Mouse (Mus musculus): ENCODE results near the gene Omd.

Omd gene

DNA sequence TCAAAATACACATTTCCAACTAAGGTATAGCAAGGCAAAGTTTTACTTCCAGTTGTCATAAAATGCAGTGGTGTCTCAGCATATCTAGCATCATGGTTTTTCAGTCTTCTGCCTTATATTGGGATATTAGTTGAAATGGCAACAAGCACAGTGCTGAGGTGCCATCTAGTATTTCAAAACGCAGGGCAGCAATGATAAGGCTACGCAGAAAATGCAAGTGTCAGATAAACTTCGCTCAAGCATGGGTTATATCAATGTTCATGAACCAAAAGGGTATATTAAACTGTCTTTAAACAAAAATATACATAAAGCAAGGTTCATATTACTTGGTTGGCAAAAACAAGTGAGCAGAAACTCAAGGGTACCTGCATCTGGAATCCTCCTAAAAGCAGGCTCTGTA is 34.8 kb downstream of the Omd start:
- no peak for DNase-seq

DNA sequence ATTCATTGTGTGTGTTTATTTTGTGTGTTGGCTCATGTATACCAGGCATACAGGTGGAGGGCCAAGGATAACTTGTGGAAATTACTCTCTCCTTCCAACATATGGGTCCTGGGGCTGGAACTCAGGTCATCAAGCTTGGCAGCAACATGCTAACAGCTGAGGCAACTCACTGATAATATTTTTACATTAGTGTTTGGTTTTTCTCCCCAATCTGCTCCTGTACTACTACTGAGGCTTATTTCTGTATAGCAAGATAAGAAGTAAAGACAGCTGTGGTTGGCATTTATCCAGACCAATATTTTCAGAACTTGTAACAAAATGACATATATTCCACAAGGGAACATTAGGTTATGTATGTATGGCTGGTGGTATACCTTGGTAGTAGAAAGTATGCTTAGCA is 36.1 kb downstream of the Omd start:
- DNase-seq = no peak

DNA sequence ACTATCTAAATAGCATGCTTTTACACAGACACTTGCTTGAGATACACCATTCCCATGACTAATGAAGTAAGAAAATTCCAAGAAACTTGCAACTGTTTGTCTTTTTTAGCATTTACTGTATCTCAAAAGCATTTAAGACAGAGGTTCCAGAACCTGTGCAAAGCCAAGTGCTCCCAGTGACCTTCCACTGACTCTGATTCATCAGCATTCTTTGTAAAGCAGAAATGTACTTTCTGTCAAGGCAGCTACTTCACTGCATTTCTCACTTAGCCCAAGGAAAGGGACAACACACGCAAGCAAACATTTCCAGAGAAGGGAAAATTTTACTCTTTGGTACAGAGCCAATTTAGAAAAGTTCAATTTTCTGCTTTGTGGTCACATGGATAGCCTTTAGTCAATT is 41.0 kb downstream of the Omd start:
- DNase-seq = no peak

DNA sequence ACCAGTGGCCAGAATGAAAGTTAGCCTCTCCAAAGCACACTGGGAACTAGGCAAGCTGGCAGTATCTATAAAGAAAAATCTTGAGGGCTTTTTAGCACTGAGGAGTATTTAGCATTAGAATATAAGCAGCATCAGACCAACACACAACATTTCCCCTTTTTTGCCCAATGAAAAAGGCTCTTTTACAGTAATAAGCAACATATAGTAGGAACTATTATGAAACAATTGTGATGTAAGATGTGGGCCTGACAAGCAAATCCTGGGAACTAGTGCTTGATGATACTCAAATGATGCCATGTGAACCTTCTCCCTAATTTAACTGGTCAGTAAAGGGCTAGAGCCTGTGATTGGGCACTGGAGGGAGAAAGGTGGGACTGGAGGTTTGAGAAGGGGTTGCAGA is 45.9 kb downstream of the Omd start:
- no peak for DNase-seq

DNA sequence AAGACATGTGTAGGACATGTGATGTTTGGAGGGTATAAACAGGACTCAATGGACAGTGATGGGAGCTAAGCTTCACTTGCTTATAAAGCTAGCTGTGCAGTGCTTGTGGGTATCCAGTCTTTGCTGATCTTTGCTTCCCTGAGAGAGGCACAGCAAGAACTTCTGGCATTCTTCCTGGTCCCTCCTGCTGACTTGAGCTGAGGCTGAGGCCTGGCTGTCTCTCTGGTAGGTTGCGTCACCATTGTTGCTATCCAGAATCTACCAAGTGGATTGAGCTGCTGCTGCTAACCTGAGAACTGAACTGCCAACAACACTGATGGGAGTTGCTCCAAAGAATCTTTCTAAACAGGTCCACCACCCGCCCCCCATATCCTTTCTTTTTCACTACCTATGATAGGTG is 46.8 kb downstream of the Omd start:
- no peak for DNase-seq

DNA sequence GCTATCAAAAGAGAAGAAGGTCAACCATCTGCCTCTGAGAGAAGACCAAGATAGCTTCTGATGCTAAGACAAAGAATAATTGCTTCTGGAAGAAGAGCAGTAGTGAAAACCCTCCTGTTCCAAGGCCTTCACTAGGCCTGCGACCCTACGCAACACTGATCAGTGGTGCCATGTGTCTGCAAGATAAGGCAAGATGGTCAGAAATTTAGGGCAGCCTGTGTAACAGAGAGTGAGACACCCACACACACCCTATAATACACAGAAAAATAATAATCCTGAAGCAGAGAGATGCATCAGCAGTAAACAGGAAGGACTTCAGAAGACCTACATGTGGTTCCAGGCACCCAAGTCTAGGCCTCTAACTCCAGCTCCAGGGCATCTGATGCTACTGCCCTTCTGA is 57.7 kb downstream of the Omd start:
- DNase-seq = no peak

All from cerebellum, adult 18-20 months (tissue).